Mouse (Mus musculus): Measurements from ENCODE around the gene Gm20671.
A peak's percentile ranks its signal among the peaks of the same experiment; 100 is the strongest.
"Not testable (repeated sequence)": the region's sequence is repeated elsewhere in the genome, so short reads cannot be mapped to it uniquely, and the experiment has no call there.

Gene Gm20671

DNA sequence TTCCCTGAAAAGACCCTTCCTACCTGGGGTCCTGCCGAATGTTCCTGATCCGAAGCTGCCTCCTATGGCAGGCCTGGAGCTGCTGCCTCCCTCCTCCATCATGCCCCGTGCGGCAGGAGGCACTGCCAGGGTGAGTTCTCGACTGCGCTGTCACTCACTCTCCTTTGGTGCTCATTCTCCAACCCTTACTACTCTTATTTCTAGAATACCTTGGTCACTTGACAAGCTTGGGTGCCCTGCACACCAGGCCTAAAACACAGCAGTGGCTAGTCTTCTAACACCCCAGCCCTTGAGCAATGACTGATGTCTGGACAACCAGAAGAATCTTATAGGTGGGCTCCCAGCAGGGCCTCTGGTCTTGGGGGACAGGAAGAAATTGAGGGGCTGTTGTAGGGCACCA is 93.0 kb downstream of the Gm20671 start:
- not testable (repeated sequence) for DNase-seq (ENCODE audit: low spot score)

DNA sequence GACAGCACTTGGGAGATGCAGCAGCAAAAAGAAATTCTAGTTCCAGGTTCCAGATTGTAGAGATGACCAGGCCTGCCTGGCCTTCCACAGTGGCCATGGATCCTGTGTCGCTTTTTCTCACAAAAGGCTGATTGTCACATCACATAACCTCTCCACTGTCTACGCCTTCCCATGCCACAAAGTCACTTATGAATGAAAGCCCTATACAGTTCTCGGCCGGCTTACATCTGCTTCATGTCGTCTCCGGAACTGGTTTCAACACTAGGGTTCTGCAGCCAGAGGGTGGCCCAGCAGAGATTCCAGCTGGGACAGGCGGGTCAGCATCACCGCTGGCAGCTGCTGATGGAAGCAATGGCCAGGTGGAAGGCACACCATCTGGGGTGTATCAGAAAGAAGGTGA is 98.1 kb downstream of the Gm20671 start:
- no peak for DNase-seq (ENCODE audit: low spot score)

DNA sequence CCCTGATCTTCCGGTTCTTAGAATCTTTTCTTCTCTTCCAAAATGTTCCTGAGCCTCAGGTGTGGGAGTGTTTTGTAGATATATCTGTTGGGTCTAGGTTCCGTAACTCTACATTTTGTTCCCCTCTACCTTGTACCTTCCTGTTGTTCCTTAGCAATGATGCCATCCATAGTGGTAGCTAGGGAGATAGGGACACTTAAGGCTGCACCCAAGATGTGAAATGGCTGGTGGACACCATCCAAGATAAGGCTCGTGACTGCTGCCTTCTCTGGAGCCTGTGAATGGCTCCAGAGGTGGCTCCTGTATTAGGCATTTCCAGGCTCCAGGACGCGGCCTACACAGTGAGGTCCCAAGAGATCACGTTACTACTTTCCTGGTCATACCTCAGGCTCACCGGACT is 98.6 kb downstream of the Gm20671 start:
- DNase-seq (ENCODE audit: low spot score) = no peak

DNA sequence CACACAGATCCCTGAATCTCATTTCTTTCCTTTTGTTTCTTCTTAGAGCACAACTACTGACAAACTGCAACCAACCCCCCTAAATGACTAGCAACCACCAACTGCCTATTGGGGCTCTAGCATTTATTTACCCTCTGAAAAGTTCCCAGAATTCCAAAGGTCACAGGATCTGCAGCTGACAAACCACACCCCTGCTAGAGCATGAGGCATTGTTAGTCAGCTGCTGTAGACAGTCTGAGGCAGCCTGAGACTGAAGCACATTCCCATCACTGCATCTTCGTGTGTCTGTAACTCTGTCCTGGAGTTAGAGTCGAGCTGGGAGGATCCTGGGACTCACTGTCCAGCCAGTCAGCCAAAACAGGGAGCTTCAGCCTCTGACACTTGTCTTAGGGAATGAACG is 101.5 kb downstream of the Gm20671 start:
- not testable (repeated sequence) for DNase-seq (ENCODE audit: low spot score)

DNA sequence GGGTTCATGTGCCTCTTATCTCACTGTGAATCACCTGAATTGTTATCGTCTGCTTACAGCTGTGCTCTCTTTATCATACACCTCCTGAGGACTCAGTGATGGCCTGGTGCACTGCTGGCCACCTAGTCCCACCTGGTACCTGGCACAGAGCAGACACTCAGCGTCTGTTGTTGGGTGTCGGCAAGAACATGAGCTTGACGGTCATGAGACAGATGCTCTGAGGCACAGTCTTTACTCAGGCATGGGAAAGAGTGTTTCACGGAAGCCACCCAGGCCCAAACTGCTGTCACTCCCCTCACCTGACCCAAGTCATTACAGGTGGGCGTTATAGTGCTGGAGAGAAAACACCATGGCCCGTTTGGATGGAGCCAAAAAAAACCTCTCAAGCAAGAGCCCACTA is 102.9 kb downstream of the Gm20671 start:
- DNase-seq (ENCODE audit: low spot score) = no peak

DNA sequence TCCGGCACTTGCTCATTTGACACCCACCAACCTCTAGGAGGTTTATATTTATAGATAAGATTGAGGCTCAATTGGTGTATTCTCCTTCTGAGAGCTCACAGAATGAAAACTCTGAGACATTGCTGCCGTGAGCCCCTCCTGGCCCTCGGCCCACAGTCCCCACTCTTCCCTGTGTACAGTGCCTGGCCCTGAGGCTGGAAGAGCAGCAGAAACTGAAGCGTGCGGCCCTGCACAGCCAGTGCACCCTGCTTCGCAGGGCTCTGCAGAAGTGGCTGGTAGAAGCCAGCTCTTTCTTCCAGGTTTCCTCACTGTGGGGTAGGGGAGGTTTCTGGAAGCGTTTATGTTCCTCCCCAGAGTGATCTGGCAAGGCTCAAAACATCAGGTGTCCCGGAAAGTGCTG is 104.2 kb downstream of the Gm20671 start:
- not testable (repeated sequence) for DNase-seq (ENCODE audit: low spot score)

DNA sequence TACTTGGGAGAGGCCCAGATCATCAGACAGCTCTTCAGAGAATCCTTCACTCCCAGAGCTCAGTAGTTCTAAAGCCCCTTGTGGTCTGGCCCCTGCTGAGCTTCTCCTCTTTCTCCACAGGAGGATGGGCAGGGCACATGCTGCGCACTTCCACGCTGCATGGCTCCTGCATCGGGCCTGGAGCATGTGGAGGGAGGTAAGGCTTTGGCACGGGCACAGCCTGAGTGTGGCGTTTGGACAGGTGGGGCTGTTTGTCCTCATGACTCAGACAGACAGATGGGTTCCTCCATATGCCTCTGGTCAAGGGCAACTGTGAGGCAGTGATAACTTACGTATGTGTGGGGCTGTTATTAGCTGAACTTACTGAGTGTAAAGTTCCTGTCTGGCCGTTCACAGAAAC is 104.6 kb downstream of the Gm20671 start:
- DNase-seq (ENCODE audit: low spot score) = no peak

DNA sequence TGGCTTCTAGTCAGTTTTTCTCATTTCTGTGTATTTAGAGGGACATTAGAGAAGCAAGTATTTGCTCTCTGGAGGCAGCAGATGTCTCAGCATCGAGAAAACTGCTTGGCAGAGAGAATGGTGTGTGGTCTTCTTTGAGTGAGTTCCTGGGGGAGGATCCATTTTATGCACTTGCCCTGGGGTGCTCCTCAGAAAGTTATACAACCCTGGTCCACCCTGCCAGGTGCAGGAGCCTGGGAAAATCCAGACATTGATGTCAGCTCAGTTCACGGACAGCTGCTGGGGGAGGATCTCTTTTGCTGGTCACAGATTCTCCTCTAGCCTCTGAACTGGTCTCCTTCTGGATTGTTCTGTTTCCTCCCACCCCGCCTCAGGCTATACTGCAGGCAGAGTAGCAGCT is 105.6 kb downstream of the Gm20671 start:
- no peak for DNase-seq (ENCODE audit: low spot score)

DNA sequence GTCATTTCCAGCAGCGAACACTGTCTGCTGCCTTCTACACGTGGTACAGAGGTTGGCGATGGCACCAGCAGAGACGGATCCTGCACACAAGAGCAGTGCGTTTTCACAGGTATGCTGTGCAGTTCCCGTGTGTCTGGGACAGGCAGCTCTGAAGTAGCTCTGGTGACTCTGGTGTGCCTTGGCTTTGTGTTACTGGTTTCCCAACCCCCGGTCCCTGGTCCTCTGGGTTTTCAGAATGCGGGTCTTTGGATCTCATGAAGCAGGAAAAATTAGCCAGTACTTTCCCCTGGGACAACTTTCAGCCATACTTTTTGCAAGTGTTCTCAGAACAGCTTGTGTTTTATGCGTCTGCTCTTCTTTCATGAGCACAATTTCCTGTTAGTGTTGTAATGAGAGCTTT is 106.5 kb downstream of the Gm20671 start:
- DNase-seq (ENCODE audit: low spot score) = no peak

DNA sequence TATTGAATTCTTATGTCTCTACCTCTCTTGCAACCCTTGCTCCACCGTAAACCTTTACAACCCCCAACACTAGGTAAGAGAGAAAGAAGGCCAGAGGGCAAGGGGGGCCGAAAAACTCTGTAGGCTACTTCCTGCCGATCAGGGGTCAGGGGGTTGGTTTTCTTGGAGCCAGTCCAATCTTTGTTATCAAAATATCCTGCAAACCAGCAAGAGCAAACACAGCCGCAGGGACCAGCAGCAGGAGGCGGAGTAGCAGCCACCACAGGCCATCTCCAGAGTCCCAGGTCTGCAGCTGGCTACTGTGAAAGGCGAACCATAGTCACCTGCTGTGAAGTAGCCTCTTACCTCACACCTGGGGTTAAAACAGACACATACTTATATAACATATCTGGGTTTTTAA is 108.0 kb downstream of the Gm20671 start:
- no peak for DNase-seq (ENCODE audit: low spot score)

DNA sequence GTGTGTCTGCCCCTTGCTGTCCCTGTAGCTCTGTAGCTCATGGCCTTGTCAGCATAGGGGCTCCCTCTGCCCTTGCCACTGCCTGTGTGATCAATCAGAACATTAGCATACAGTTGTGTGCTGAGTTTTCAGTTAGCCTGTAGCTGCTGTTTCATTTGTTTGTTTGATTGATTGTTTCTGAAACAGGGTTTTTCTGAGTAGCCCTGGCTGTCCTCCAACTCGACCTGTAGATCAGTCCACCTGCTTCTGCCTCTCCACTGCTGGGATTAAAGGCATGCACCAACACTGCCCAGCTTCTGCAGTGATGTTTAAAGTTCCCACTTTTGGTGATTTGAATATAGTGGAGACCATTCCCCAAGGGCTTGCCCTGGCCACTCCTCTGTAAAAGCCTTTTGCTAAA is 109.2 kb downstream of the Gm20671 start:
- no peak for DNase-seq (ENCODE audit: low spot score)

DNA sequence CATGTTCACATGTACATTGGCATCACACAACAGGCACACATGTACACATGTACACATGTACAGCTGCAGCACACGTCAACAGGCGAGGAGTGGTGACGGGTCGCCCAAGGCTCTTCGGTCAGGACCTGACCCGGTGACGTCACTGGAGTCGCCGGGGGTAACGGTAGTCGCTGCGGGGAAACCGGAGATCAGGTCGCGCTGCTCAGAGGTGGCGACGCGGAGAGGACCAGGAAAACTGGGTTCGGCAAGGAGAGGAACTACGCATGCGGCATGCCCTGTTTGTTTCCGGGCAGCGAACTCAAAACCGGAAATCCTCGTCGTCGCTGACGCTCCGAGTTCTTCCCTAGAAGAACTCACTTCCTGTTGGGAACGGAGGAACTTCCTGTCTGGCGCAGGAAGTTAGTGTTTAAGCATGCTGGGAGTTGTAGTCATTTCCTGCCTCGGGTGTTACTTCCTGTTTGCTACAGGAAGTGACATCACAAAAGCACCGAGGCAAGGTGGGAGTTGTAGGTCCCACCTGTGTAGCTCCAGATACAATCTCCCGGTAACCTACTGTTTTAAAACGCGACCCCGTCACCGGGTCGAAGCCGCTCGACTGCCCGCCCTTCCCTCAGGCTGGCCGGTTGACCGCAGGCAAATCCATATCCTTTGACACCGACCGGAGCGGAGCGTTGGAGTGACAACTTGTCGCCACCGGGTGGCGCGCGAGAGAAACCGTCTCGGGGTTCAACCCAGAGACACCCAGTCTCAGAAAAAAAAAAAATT is 113.0 kb downstream of the Gm20671 start:
- DNase-seq (ENCODE audit: low spot score) = peak; percentile 89

DNA sequence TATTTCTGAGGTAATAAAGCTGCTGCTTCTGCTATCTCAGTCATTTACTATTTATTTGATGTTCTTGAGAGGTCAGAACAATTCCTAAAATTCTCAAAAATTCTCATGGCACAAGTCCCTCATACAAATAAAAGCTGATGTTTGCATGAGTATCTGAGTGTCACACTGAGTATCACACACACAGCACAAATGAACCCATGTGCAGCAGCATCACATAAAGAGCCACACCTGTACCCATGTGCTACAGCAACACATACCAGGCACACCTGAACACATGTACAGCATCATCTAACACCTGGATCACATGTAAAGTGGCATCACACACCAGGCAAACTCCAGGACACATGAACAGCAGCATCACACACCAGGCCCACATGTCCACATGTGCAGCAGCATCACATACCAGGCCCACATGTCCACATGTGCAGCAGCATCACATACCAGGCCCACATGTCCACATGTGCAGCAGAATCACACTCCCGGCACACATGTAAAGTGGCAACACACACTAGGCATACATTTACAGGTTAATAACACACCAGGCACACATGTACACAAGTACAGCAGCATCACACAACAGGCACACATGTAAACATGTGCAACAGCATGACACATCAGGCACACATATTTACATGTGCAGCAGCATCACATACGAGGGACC is 113.7 kb downstream of the Gm20671 start:
- no peak for DNase-seq (ENCODE audit: low spot score)

DNA sequence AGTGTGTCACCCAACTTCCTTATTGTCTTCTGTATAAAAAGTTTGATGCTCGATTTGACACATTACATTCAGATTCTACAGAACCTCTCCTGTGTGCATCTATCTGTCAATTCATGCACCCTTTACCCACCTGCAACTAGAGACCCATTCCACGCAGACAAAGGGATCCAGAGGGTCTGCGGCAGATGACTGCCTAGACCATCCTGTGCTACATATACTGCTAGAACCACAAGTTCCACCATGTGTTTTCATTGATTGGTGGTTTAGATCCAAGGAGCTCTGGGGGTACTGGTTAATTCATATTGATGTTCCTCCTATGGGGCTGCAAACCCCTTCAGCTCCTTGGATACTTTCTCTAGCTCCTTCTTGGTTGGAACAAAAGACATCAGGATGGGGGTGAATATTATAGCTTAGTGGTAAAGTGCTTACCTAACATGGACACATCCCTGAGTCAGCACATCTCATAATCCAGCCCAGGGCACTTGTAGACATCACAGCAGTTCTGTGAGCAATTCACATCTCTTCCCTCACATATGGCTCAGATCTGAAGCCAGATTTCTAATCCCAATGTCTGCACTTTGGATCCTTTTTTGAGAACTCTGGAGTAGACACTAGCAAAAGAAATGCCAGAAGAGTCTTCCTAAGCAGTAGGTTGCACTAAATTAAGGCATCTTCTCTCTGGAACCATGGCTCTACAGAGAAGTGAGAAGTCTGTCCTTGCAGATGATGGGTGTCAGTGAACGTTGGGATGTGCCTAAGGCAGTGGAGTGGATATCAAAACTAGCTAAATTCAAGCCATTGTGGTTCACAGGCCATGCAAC is 114.5 kb downstream of the Gm20671 start:
- no peak for DNase-seq (ENCODE audit: low spot score)

DNA sequence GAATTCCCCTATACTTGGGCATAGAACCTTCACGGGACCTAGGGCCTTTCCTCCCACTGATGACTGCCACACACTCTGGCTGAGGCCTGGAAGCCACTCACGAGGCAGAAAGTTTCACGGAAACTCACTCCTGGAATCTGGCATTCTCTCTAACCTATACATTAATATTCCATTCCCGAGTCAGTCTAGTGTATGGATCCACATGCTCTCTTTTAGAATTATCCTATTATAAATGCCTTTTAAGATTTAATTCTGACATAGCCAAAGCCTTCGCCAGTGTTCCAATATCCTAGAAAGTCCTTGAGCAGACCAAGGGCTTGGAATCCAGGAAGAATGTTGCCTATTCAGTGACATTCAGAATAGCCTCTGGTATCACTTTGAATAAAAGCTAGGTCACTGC is 115.4 kb downstream of the Gm20671 start:
- DNase-seq (ENCODE audit: low spot score) = no peak

DNA sequence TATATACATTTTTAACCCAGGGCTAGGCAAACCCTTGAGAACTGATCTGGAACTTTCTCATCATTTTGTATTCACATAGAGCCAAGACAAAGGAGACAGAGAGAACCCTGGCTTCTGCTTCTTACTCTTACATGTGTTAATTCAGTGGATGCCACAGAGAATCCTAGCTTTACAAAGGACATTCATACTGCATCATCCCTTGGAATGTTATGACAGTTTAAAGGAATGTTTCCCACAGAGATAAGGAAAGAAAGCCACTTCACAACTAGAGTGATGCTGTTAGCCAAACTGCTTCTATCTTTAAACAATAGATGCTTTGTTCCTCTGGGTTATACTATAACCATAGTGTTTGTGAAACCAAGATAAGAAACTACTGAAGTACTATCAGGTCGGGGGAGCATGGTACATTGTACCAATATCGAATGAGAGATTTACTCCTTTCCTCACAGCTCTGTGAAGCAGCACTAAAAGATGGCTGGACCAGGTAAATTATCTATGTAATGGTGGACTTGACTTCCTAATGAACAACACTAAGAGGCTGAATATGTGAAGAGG is 120.6 kb downstream of the Gm20671 start:
- DNase-seq (ENCODE audit: low spot score) = no peak

DNA sequence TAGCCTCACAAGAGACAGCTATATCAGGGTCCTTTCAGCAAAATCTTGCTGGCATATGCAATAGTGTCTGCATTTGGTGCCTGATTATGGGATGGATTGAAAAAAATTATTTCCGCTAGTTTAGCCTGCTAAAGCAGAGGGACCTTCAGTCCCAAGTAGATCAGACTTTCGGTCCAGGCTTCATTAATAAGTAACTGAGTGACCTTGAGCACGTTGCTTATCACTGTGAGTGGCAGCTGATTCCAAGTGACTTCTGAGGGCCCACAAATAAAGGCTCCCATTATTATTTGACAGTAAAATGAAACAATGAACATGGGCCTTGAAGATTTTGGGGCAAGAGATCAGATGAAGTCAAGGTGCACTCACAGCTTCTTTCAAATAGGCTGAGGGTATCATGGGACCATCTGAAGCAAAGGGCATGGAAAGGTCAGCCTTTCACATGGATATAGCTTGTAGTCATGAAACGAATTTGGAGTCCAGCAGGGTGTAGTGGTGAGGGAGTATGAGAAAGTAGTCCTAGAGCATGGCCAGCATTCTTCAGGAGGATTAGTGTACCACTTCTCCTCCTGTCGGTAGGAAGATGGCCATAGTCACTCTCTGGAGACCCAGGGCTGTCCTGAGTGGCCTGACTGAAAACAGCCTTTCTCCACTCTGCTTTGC is 129.6 kb downstream of the Gm20671 start:
- no peak for DNase-seq (ENCODE audit: low spot score)

DNA sequence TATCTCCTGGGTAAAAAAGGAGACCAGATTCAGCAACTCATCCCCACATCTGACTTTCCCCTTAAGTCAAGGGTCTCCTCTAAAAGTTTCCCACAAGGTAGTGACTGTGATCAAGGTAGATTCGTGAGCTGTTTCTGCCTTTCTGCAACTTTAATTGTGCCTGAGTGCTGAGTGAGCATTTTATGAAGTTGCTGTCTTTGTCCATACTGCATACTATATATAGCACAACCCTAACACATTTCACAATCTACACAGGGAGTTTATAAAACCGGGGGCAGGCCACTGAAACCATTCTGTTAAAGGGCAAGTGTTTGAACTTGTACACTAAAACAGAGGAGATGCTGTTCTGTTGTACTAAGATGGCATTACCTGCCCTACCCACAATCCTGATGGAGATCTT is 133.5 kb downstream of the Gm20671 start:
- DNase-seq (ENCODE audit: low spot score) = no peak
